Comparison of ENCODE assay signal across 9 mouse cellular contexts in genomic region chr7:35215731-35216130, GRCm38 (mm10). TPM values are rescaled to one million over a fixed set of nuclear protein-coding genes. Genes with fewer than 3 reads are reported as not detected.
DNase-seq lines count a peak whose midpoint lies in the region; ATAC-seq and TF ChIP-seq lines count a peak whose summit lies in the region.
"Had no signal": no experiment of that assay in that cellular context is flagged by ENCODE, and none has a peak within 500 bp of the region (broad histone marks: within the 10 kb centered on the region; RNA-seq: fewer than 3 reads in every experiment).

No protein-coding gene starts in this region.

- peak overlapping the region; percentile 94 for H3K9ac ChIP-seq in neural tube, embryonic 11.5 days (ENCODE audit: low read length)
- H3K9ac ChIP-seq in liver, embryonic 13.5 days = no peak overlapping the region
- H3K9ac ChIP-seq in stomach, postnatal 0 days (ENCODE audit: low read length) = no peak overlapping the region

- H3K27ac ChIP-seq in gastrocnemius, adult 2 months = peak overlapping the region; percentile 53; the same call in 1 of the 2 replicates
- peak overlapping the region; percentile 87; the same call in 1 of the 2 replicates for H3K27ac ChIP-seq in neural tube, embryonic 11.5 days (ENCODE audit: low read depth, low read length)
- no peak overlapping the region for H3K27ac ChIP-seq in liver, embryonic 13.5 days
- no peak overlapping the region for H3K27ac ChIP-seq in stomach, postnatal 0 days (replicated peaks)

- no peaks in the 10 kb centered on the region for H3K9me3 ChIP-seq in neural tube, embryonic 11.5 days (ENCODE audit: control insufficient read depth, low read length)
- no peaks in the 10 kb centered on the region for H3K9me3 ChIP-seq in liver, embryonic 13.5 days (replicated peaks)
- H3K9me3 ChIP-seq in stomach, postnatal 0 days (ENCODE audit: control insufficient read depth, low read length) = no peaks in the 10 kb centered on the region

- H3K36me3 ChIP-seq in neural tube, embryonic 11.5 days (ENCODE audit: control insufficient read depth, insufficient read depth, low read length) = no peaks in the 10 kb centered on the region; the same call in 1 of the 2 replicates
- H3K36me3 ChIP-seq in liver, embryonic 13.5 days = no peaks in the 10 kb centered on the region
- no peaks in the 10 kb centered on the region for H3K36me3 ChIP-seq in stomach, postnatal 0 days (ENCODE audit: control insufficient read depth, insufficient read depth, low read length)

- peaks cover 12% of the 10 kb centered on the region for H3K4me1 ChIP-seq in neural tube, embryonic 11.5 days (ENCODE audit: control insufficient read depth, insufficient read depth, low read length)
- H3K4me1 ChIP-seq in liver, embryonic 13.5 days (replicated peaks) = no peaks in the 10 kb centered on the region
- no peaks in the 10 kb centered on the region for H3K4me1 ChIP-seq in stomach, postnatal 0 days (replicated peaks; ENCODE audit: control insufficient read depth, insufficient read depth)

- no peak for TF ChIP-seq CTCF in gastrocnemius, adult 2 months (IDR thresholded peaks at IDR 0.05)
- no peak for TF ChIP-seq CTCF in stomach, postnatal 0 days (IDR thresholded peaks at IDR 0.05; ENCODE audit: low read depth)

- ATAC-seq in neural tube, embryonic 11.5 days (ENCODE audit: insufficient read depth, low FRiP score, low TSS enrichment) = no peak
- ATAC-seq in liver, embryonic 13.5 days (ENCODE audit: low read depth) = no peak
- ATAC-seq in stomach, postnatal 0 days (ENCODE audit: low FRiP score, low TSS enrichment) = no peak
- ATAC-seq in erythroblast, adult 5-6 weeks (replicated peaks; ENCODE audit: low FRiP score, poor library complexity, severe bottlenecking) = no peak

- DNase-seq in gastrocnemius, adult 2 months = no peak
- no peak for DNase-seq in gastrocnemius, postnatal 4 days (ENCODE audit: low spot score in 2 of 2)
- DNase-seq in neural tube, embryonic 11.5 days (ENCODE audit: low spot score) = no peak
- no peak for DNase-seq in neural tube, embryonic 10.5 days (ENCODE audit: extremely low spot score, low spot score)
- no peak for DNase-seq in liver, embryonic 13.5 days
- no peak for DNase-seq in stomach, postnatal 0 days (ENCODE audit: low spot score)
- DNase-seq in layer of hippocampus, postnatal 25 days (ENCODE audit: extremely low spot score in 1 of 2, low spot score in 1 of 2) = no peak

- WGBS in neural tube, embryonic 11.5 days = 45% methylated on average over 5 of the region's 5 CpGs
- 40% methylated on average over 5 of the region's 5 CpGs for WGBS in liver, embryonic 13.5 days (ENCODE audit: insufficient replicate concordance)
- WGBS in stomach, postnatal 0 days = 52% methylated on average over 5 of the region's 5 CpGs

- intact Hi-C loops in gastrocnemius, adult 2 months (cut with DNase I) = loop anchor here (2.0 kb wide), 1 partner anchor 19 kb away; no protein-coding TSS in a partner anchor

- H3K27me3 ChIP-seq in neural tube, embryonic 11.5 days (ENCODE audit: control insufficient read depth, insufficient read depth, low read length) = no peaks in the 10 kb centered on the region
- H3K27me3 ChIP-seq in liver, embryonic 13.5 days = peaks cover 58% of the 10 kb centered on the region
- H3K27me3 ChIP-seq in stomach, postnatal 0 days (ENCODE audit: control insufficient read depth, insufficient read depth, low read length) = no peaks in the 10 kb centered on the region

- H3K4me3 ChIP-seq in gastrocnemius, adult 2 months = peak overlapping the region; percentile 79
- H3K4me3 ChIP-seq in neural tube, embryonic 11.5 days (ENCODE audit: low read depth, low read length) = peak overlapping the region; percentile 90
- H3K4me3 ChIP-seq in liver, embryonic 13.5 days (replicated peaks) = 0 out of 2 replicates have a peak overlapping the region, but pooled peaks have one; percentile 55
- H3K4me3 ChIP-seq in stomach, postnatal 0 days (ENCODE audit: low read depth, low read length) = peak overlapping the region; percentile 48

- TF ChIP-seq EP300 in stomach, postnatal 0 days (optimal IDR thresholded peaks at IDR 0.05) = no peak

- peak overlapping the region; percentile 75 for H3K4me2 ChIP-seq in neural tube, embryonic 11.5 days (ENCODE audit: low read depth)
- H3K4me2 ChIP-seq in liver, embryonic 13.5 days = peak overlapping the region; percentile 62
- H3K4me2 ChIP-seq in stomach, postnatal 0 days (replicated peaks; ENCODE audit: low read depth) = peak overlapping the region; percentile 71

RNA-seq across cellular contexts. Expression of gene Lrp3, which starts 0.4 kb away (rescaled TPM):
- total RNA-seq in gastrocnemius, adult 2 months (2021) = 1 to 10 TPM; 7.5 to 8.6 TPM
- 10 to 100 TPM; 14.2 to 15.6 TPM for total RNA-seq in gastrocnemius, postnatal 4 days (2021)
- 18.7 and 21.6 TPM in 2 replicates for polyA plus RNA-seq in neural tube, embryonic 11.5 days (2014; fragmentation: Nextera tagmentation; extraction: Ambion mirVana)
- polyA plus RNA-seq in liver, embryonic 13.5 days (2015; fragmentation: Nextera tagmentation; extraction: Ambion mirVana) = 0.38 and 0.50 TPM in 2 replicates
- 1.6 and 2.6 TPM in 2 replicates for polyA plus RNA-seq in stomach, postnatal 0 days (2015; fragmentation: Nextera tagmentation; extraction: Ambion mirVana)
- not detected in 2 replicates for total RNA-seq in erythroblast, adult 5-6 weeks (2015; ENCODE audit: low replicate concordance)
- not detected in 2 replicates for total RNA-seq in erythroblast, adult 5-6 weeks (2017; ENCODE audit: low replicate concordance)
- 10 to 100 TPM; 69.7 to 76.6 TPM for total RNA-seq in layer of hippocampus, postnatal 25 days (2021)
- total RNA-seq: neutrophil, adult 5-6 weeks had no signal

RNA-seq across cellular contexts. Expression of gene Slc7a10, which starts 29.5 kb away (rescaled TPM):
- under 1 TPM; 0.31 to 0.47 TPM for total RNA-seq in gastrocnemius, adult 2 months (2021)
- 10 to 100 TPM; 11.6 to 12.9 TPM for total RNA-seq in gastrocnemius, postnatal 4 days (2021)
- 0.25 and 0.89 TPM in 2 replicates for polyA plus RNA-seq in neural tube, embryonic 11.5 days (2014; fragmentation: Nextera tagmentation; extraction: Ambion mirVana)
- polyA plus RNA-seq in liver, embryonic 13.5 days (2015; fragmentation: Nextera tagmentation; extraction: Ambion mirVana) = 0.41 and 0.54 TPM in 2 replicates
- polyA plus RNA-seq in stomach, postnatal 0 days (2015; fragmentation: Nextera tagmentation; extraction: Ambion mirVana) = 0.82 and 0.98 TPM in 2 replicates
- not detected in 2 replicates for total RNA-seq in erythroblast, adult 5-6 weeks (2015; ENCODE audit: low replicate concordance)
- not detected in 2 replicates for total RNA-seq in erythroblast, adult 5-6 weeks (2017; ENCODE audit: low replicate concordance)
- 10 to 100 TPM; 49.4 to 52.3 TPM for total RNA-seq in layer of hippocampus, postnatal 25 days (2021)
- total RNA-seq: neutrophil, adult 5-6 weeks had no signal

Comparison
In these comparisons a context has a peak if more than half of its experiments do, and no peak if none do; other contexts are left out.
1. RNA of gene Slc7a10, which starts 29.5 kb away (total RNA-seq): 49.4 to 52.3 TPM in layer of hippocampus, postnatal 25 days and 11.6 to 12.9 TPM in gastrocnemius, postnatal 4 days; 0.31 to 0.47 TPM in gastrocnemius, adult 2 months and not detected in erythroblast, adult 5-6 weeks; every median in the first group is over 4 times any median in the second.
2. H3K27ac ChIP-seq: peak in gastrocnemius, adult 2 months (single experiment) and neural tube, embryonic 11.5 days (single experiment); none in liver, embryonic 13.5 days (single experiment) and stomach, postnatal 0 days (single experiment).
3. RNA of gene Lrp3, which starts 0.4 kb away (total RNA-seq): 69.7 to 76.6 TPM in layer of hippocampus, postnatal 25 days, 14.2 to 15.6 TPM in gastrocnemius, postnatal 4 days and 7.5 to 8.6 TPM in gastrocnemius, adult 2 months; not detected in erythroblast, adult 5-6 weeks; every median in the first group is over 4 times any median in the second.
4. Peak in every context shown above with its lines, with median percentiles within 50 percentile points of each other: H3K4me3 ChIP-seq and H3K4me2 ChIP-seq.